Mouse (Mus musculus) brain, embryonic 14.5 days (tissue): ENCODE results near the gene Ppp1r1a.

ENCODE experiments used
- CTCF ChIP-seq: fragments of 200-500 bp; IDR thresholded peaks from 2 replicates; pipeline ENCODE4 v1.5.1; 2012; ENCODE audit warnings: inconsistent platforms, mild to moderate bottlenecking, moderate library complexity, borderline replicate concordance; ENCODE audit not compliant: insufficient read depth, insufficient read length; ENCODE audit errors: extremely low read depth
- POLR2A ChIP-seq: fragments of 200-500 bp; IDR thresholded peaks from 2 replicates; pipeline ENCODE4 v1.6.1; 2012; ENCODE audit warnings: mild to moderate bottlenecking, inconsistent platforms, borderline replicate concordance; ENCODE audit not compliant: poor library complexity, insufficient read depth, insufficient read length, severe bottlenecking; ENCODE audit errors: extremely low read depth

DNA sequence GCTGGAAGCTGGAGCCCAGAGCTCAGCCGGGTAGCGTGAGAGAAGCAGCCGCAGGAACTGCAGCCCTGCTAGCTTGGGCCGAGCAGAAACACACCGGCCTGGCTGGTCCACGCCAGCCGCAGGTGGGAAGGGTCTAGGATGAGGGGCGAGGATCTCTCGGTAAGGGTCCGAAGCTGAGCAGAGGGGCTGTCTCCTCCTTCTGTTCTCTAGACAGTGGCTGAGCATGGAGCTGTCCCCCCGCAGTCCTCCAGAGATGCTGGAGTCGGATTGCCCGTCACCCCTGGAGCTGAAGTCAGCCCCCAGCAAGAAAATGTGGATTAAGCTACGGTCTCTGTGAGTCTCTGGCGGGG lies 34.6 kb downstream of the Ppp1r1a start:
- TF ChIP-seq CTCF (no peak), POLR2A (no peak)
